Mouse (Mus musculus) liver, embryonic 14.5 days (tissue): ENCODE data around the gene Ptpra. TPM values are rescaled to one million over a fixed set of nuclear protein-coding genes. Genes with fewer than 3 reads are reported as not detected.

Experiments
- ATAC-seq: fragments of 200-750 bp; cut with Nextera tagmentation; 2 replicates; pipeline ENCODE4 v1.8.0; 2017; ENCODE audit warnings: moderate number of reproducible peaks, mild to moderate bottlenecking, moderate library complexity; ENCODE audit not compliant: insufficient read depth
- DNase-seq, 3 experiments: peaks; one replicate each; pipeline ENCODE4 v3.0.0-alpha.2; 2012 to 2013; ENCODE audit warnings: low read depth in 3 of 3, low spot score in 3 of 3
- H3K27ac ChIP-seq: fragments of 300-500 bp; sonication (generic); 2 replicates; pipeline ENCODE4 v1.5.1; 2014; ENCODE audit warnings: moderate library complexity, mild to moderate bottlenecking, control low read depth, inconsistent platforms
- H3K27me3 ChIP-seq: fragments of 300-500 bp; sonication (generic); 2 replicates; pipeline ENCODE4 v1.6.1; 2014; ENCODE audit warnings: mild to moderate bottlenecking, low read length, moderate library complexity; ENCODE audit not compliant: control insufficient read depth, insufficient read depth
- H3K36me3 ChIP-seq: fragments of 300-500 bp; sonication (generic); replicated peaks from 2 replicates; pipeline ENCODE4 v1.6.1; 2014; ENCODE audit warnings: low read depth; ENCODE audit not compliant: control insufficient read depth, insufficient read depth
- H3K4me1 ChIP-seq, 2 experiments: fragments of 200-500 bp in 1 of 2; fragments of 300-500 bp in 1 of 2; sonication (generic) in 1 of 2; replicated peaks; 2 replicates each; pipeline ENCODE4 v1.6.1; 2012 to 2014; ENCODE audit warnings: antibody characterized with exemption in 1 of 2, inconsistent platforms in 1 of 2, low read length in 1 of 2; ENCODE audit not compliant: control insufficient read depth in 2 of 2, insufficient read depth in 2 of 2
- H3K4me2 ChIP-seq: fragments of 300-500 bp; sonication (generic); 2 replicates; pipeline ENCODE4 v1.6.1; 2014; ENCODE audit warnings: low read depth, mild to moderate bottlenecking, control low read depth, moderate library complexity
- H3K4me3 ChIP-seq, 2 experiments: fragments of 200-500 bp in 1 of 2; fragments of 300-500 bp in 1 of 2; sonication (generic) in 1 of 2; 2 replicates each; pipeline ENCODE4 v1.5.1; 2012 to 2014; ENCODE audit warnings: low read depth in 2 of 2, low read length in 2 of 2, mild to moderate bottlenecking in 2 of 2, control low read depth in 1 of 2, inconsistent platforms in 1 of 2, moderate library complexity in 1 of 2; ENCODE audit not compliant: insufficient read depth in 1 of 2
- H3K9ac ChIP-seq: fragments of 300-500 bp; sonication (generic); replicated peaks from 2 replicates; pipeline ENCODE4 v1.6.1; 2014; ENCODE audit warnings: mild to moderate bottlenecking, control low read depth, moderate library complexity
- H3K9me3 ChIP-seq: fragments of 300-500 bp; sonication (generic); 2 replicates; pipeline ENCODE4 v1.6.1; 2016; ENCODE audit warnings: low read length, mixed read lengths; ENCODE audit not compliant: control insufficient read depth
- CTCF ChIP-seq: IDR thresholded peaks from 2 replicates; pipeline ENCODE4 v1.5.1; 2016; ENCODE audit warnings: antibody characterized with exemption, low read depth, control low read depth
- EP300 ChIP-seq: IDR thresholded peaks from 2 replicates; pipeline ENCODE4 v1.6.1; 2016; ENCODE audit warnings: antibody characterized with exemption, low read depth
- WGBS: fragments of 180-500 bp; shearing (Covaris S2); extraction: QIAGEN DNeasy Blood & Tissue Kit; methylation state at CpG from one replicate; pipeline ENCODE4 v1.1.7; 2014; ENCODE audit not compliant: insufficient replicate concordance; 5-methylcytosine and 5-hydroxymethylcytosine counted together
- polyA plus RNA-seq, 2 experiments: library from polyadenylated mRNA; depleted of rRNA in 1 of 2; stranded (reverse) in 1 of 2; unstranded in 1 of 2; fragments of >200 nt; fragmentation: Nextera tagmentation in 1 of 2; extraction: Ambion mirVana in 1 of 2; gene quantifications; 2 replicates each; pipeline versions ENCODE4 v1.2.1 to v1.2.3; 2012 to 2014

Gene Ptpra
- polyA plus RNA-seq, 2 experiments: 19.3 to 29.6 TPM

DNA sequence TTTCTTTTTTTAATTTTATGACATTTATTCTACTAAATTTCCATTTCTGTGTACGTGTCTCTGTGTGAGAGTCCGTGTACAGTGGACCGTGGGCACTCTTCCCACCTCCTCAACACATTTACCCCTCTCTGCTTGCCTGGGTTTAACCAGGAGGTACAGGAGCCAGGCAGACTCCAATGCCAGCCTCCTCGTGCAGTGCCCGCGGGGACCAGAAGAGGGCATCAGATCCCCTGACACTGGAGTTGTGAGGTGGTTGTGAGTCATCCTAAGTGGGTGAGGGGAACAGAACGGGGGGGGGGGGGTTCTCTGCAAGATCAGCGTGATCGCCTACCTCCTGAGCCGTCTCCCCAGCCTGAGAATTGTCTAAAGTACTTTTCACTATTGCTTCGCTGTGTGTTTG, 128.1 kb downstream of the Ptpra start:
- 7% methylated on average over 11 of the region's 11 CpGs for WGBS
- Histone ChIP-seq H3K4me1 (peaks cover 0 to 2% of the 10 kb centered on the region in 2 experiments; a peak in 1 of 4 replicates), H3K27ac (no peak overlapping the region), H3K27me3 (peaks cover 79% of the 10 kb centered on the region), H3K4me3 (no peak overlapping the region), H3K9me3 (no peaks in the 10 kb centered on the region), H3K4me2 (no peak overlapping the region), H3K36me3 (no peaks in the 10 kb centered on the region), H3K9ac (no peak overlapping the region)
- TF ChIP-seq EP300 (no peak), CTCF (peak; percentile 86)
- DNase-seq: no peak
- no peak for ATAC-seq

DNA sequence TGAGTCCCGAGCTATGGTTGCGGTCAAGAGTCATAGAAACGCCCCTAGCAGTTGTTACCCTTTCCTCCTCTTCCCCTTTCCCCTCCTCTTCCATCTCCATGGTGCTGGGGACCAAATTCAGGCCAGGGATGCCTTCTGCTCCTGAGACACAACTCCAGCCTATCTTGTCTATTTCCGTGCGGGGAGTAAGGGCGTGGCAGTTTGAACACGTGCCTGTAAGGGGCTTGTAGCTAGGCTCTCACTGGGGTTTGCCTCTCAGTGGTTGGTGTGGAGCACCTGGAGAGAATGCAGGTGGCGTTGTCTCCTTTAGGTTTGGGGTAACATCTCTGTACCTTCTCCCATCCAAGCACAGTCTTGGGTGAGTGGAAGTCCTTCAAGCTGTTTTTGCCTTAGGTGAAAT, 129.7 kb downstream of the Ptpra start:
- Histone ChIP-seq H3K27ac (no peak overlapping the region), H3K4me1 (peaks cover 0 to 2% of the 10 kb centered on the region in 2 experiments; a peak in 1 of 4 replicates), H3K4me3 (no peak overlapping the region), H3K27me3 (peaks cover 79% of the 10 kb centered on the region), H3K4me2 (no peak overlapping the region), H3K36me3 (no peaks in the 10 kb centered on the region), H3K9me3 (no peaks in the 10 kb centered on the region), H3K9ac (no peak overlapping the region)
- ATAC-seq: no peak
- TF ChIP-seq EP300 (no peak), CTCF (no peak)
- no peak for DNase-seq
- WGBS: 6% methylated on average over 8 of the region's 8 CpGs

DNA sequence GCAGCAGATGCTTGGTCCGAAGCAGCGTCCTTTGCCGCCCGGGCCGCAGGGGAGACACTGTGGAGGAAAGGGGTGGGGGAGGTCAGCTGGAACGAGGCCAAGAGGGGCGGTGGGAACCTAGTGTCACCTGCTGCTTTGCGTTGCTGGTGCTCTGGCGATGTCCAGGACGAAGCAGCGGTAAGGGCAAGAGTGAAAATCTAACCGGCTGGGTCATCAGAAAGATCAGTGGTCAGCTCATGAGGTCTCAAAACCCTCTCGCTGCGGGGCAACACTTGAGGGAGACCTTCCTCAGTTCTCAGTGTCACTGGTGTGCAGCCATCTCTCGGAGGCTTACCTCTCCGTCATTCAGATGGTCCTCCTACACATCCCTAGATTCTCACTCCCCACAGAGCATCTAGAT, 131.1 kb downstream of the Ptpra start:
- H3K9me3 ChIP-seq: no peaks in the 10 kb centered on the region
- peaks cover 0 to 2% of the 10 kb centered on the region in 2 experiments; a peak in 1 of 4 replicates for H3K4me1 ChIP-seq
- no peak overlapping the region for H3K27ac ChIP-seq
- no peak for TF ChIP-seq CTCF
- no peak for TF ChIP-seq EP300
- H3K4me2 ChIP-seq: no peak overlapping the region
- DNase-seq: no peak
- H3K4me3 ChIP-seq: no peak overlapping the region
- 6% methylated on average over 16 of the region's 16 CpGs for WGBS
- no peaks in the 10 kb centered on the region for H3K36me3 ChIP-seq
- peaks cover 66% of the 10 kb centered on the region for H3K27me3 ChIP-seq
- no peak overlapping the region for H3K9ac ChIP-seq
- ATAC-seq: no peak

DNA sequence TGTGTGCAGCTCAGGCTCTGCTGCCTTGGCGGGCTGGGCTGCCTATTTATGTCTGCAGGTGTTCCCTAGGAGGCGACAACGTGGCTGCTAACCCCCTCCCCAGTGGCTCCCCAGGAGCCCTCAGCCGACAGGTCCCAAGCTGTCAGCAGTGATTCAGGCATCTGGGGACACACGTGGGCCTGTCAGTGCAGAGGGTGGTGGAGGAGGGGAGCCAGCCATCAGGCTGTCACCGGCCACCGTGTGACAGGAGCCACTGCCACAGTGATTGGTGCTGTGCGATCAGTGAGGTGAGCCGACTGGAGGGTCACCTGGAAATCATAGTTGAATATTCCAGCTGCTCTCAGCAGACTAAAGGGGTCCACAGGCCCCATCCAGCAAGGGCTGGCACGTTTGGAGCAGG, 132.5 kb downstream of the Ptpra start, which contains the start of gene Avp:
Avp (minus strand) TSS at position 3 of the 400 bp plus-strand sequence.
- Histone ChIP-seq H3K27me3 (peaks cover 53% of the 10 kb centered on the region), H3K9ac (no peak within 1 kb of the TSS), H3K27ac (no peak within 1 kb of the TSS), H3K4me2 (no peak within 1 kb of the TSS), H3K36me3 (no peaks in the 10 kb centered on the region), H3K4me1 (no peaks in the 10 kb centered on the region; a peak in 1 of 4 replicates), H3K4me3 (no peak within 1 kb of the TSS), H3K9me3 (no peaks in the 10 kb centered on the region)
- 40% methylated on average over 10 of the region's 10 CpGs for WGBS
- DNase-seq (no peak), ATAC-seq (no peak)
- no peak for TF ChIP-seq EP300
- TF ChIP-seq CTCF: no peak

DNA sequence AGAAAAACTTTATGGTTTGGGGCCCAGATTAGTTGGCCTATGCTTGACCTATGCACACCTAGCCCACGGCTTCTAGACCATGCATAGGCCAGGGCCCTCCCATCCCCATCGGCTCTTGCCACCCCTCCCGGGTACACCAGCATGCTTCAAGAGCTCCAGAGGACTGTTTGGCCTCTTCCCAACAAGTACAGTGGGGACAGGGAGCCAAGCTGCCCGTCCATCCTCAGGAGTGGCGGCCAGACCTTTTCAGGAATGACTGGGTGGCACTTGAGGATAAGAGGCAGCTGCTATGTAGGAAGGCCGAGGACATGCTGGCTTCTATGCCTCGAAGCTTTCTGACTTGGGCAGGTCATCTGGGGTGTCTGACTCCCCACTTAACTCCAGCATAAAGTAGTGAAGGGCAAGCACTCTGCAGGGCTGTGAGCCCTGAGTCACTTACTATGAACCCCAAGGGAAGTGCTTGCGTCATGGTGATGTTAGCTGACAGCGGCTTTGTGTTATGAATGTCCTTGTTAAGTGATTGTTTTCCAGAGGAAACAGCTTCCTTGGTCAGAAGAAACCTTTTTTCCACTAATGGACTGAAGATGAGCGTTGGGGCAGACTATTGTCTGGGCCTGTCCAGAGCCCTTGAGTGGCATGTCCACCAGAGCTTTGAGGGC, 134.0 kb downstream of the Ptpra start:
- no peak overlapping the region for H3K4me2 ChIP-seq
- H3K9ac ChIP-seq: no peak overlapping the region
- H3K4me1 ChIP-seq: no peaks in the 10 kb centered on the region
- no peak for TF ChIP-seq CTCF
- no peak for TF ChIP-seq EP300
- no peaks in the 10 kb centered on the region for H3K9me3 ChIP-seq
- ATAC-seq (no peak), DNase-seq (no peak)
- H3K36me3 ChIP-seq: no peaks in the 10 kb centered on the region
- WGBS: 63% methylated on average over 10 of the region's 10 CpGs
- H3K4me3 ChIP-seq: no peak overlapping the region
- H3K27ac ChIP-seq: no peak overlapping the region
- H3K27me3 ChIP-seq: peaks cover 38% of the 10 kb centered on the region
